Mouse (Mus musculus) inflammation-experienced regulatory T-cells, adult 6 months (primary cell): ENCODE measurements at regions not wholly inside any gene's neighbourhood (a gene's known extent, or its start where the extent isn't known, plus 50 kb on each side); places are given as distances from the start of the nearest gene placed in this dataset.
A peak's percentile ranks its signal among the peaks of the same experiment; 100 is the strongest.

Experiments
- ATAC-seq: one replicate; pipeline ENCODE4 v1.8.0; 2017

DNA sequence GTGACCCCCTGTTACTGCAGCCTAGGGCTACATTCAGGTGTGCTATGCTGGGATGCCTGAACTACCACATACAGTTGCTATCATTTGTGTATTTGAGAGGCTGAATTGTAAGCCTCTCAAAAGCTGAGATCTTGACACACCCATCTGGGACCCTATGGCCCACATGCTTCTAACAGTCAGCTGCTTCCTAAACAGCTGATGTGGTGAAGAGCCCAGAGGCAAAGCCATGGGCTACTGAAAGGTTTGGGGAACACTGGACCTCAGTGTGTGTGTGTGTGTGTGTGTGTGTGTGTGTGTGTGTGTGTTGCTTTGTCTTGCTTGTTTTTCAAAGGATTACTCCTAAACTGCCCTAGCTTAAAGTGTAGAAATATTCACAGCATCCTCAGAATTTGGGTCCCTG, 75.0 kb downstream of the Lbh start:
- no peak for ATAC-seq

DNA sequence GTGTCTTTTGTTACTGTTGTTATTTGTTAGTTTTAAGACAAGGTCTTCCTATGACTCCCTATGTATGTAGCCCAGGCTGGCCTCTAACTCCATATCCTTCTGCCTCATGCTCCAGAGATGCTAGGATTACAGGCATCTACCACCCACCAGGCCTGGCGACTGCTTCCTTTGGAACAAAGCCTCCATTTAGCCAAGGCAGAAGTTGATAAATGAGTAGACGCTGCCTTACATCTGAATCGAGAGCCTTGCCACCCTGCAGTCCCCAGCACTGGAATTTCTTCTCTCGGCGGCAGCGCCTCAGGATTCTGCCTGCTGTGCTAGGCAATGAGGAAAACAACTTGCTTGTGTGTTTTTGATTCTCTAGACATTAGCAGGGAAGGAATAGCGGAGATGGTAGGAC, 75.5 kb downstream of the Lbh start:
- ATAC-seq: no peak

DNA sequence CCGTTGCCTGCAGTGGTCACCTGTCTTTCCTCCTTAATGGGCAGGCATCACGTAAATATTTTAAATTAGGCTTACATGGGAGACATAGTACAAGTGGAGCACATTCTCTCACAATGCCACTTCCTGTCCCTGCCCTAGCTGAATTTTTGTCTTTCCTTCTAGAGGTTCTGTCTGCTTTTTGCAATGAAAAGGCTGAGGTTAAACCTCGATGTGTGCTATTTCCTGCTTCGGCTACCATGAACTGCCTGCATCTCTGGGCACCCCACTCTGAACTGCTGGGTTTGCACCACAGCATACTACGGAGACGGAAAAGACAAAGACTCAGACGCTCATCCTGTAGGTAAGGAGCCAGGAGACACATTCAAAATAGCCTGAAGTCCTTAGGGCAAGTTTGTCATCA, 78.4 kb downstream of the Lbh start:
- peak; percentile 91 for ATAC-seq

DNA sequence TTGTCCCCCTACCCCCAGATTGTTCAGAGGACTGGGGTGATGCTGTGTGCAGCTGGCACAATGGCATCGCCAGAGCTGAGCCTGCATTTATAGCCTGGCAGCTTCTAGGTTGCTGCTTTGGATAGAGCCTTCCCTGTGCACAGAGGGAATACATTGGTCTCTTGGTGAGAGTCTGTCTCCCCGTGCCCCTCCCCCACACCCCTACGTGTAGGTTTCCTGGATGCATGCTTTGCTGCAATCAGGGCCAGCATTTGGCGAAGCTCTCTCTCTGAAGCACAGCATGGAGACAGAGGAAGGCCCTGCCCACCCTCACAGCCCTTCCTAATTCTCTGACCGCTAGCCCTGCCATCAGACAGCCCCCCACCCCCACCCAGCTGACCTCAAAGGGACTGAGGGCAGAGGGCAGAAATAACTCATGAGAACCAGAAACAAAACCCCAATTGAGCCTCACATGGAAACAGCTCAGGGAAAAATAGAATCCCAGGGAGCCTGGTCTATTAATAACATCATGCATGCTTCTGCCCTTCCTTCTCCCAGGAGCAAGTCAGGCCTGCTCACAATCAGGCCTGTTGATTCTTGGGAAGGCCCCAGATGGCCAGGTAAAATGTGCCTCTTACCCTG, 79.3 kb downstream of the Lbh start:
- ATAC-seq: no peak

DNA sequence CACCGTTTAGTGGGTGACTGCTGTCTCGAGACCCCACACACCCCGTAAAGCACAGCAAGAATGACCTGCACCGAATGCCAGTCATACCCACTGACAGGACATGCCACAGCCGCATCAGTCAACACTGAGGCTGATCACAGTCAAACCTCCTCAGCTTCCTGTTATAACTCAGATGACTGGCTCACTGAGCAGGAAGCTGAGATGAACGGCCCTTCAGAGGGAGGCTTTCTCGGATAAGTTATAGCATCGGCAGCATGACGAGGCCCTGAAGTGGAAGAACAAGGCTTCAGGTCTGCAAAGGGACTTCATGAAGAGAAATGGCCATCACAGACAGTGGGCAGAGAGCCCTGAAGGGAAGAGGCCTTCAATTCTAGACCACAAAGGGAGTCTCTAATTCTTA, 87.0 kb downstream of the Lbh start:
- ATAC-seq: peak; percentile 88

DNA sequence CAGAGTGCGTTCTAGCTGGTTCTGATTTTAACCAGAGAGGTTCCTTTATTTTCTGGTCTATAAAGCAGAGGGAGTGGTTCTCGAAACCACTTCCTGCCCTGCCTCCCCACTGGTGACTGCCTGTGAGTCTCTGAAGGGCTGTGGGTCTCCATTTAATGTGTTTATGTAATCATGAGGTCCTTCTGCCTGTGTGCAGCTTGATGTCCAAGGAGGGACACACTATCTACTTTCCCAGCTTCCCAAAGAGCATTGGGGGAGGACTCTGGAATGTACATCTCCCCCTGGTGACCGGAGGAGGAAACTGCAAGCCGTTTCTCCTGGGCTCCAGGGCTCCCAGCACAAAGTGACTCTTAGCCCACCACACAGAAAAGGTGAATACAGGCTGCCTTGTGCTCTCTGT, 90.8 kb downstream of the Lbh start:
- peak; percentile 71 for ATAC-seq

DNA sequence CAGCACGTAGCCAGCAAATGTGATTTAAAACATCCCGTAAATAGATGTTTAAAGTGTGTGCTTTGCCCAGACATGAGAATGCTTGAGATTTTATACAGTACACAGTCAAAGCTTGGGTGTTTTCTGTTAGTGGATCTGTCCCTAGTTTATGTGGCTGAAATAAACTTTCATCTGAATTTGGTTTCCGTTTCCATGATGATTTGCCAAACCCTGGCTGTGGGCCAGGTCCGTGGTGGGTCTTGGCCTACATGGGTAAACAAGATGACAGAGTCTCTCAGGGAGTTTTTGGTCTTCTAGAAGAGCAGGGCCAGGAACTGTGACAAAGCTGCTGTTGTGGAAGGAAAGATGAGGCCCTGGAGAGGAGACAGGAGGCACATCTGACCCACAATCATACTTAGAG, 91.9 kb downstream of the Lbh start:
- ATAC-seq: peak; percentile 46

DNA sequence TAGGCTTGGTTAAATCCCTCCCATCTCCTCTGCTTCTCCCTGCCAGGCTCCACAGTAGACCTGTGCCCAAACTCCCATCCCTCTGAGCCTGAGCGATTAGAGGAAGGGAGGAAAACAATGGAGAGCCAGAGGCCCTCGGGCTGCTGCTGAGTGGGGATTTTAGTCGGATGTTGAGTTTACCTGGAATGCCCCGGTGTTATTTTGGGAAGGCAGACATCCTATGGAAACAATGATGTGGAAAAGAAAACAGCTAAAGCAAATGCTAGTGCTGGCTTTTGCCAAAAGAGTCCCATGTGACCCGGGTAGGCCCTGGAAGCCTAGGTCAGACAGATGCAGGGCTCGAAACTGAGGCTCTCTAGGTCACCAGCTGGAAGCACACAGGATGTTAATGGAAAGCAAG, 94.3 kb downstream of the Lbh start:
- ATAC-seq: no peak

DNA sequence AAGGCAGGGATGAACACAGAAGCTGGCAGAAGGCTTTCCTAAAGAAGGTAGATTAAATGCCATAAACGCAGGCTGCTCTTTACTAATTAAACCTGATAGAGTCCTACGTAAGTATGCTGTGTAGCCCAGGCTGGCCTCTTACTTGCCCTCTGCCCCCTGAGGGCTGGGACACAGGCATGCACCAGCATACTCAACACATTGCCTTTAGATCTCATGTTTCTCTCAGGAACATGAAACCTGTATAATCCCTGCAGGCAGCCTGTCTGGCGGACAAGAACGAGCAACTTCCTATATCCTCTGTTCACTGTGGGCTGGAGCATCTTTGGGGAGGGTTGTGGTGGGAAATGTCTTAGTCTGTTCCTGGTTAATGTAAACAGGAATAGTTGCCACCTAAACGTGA, 94.8 kb upstream of the Lclat1 start:
- ATAC-seq: no peak

DNA sequence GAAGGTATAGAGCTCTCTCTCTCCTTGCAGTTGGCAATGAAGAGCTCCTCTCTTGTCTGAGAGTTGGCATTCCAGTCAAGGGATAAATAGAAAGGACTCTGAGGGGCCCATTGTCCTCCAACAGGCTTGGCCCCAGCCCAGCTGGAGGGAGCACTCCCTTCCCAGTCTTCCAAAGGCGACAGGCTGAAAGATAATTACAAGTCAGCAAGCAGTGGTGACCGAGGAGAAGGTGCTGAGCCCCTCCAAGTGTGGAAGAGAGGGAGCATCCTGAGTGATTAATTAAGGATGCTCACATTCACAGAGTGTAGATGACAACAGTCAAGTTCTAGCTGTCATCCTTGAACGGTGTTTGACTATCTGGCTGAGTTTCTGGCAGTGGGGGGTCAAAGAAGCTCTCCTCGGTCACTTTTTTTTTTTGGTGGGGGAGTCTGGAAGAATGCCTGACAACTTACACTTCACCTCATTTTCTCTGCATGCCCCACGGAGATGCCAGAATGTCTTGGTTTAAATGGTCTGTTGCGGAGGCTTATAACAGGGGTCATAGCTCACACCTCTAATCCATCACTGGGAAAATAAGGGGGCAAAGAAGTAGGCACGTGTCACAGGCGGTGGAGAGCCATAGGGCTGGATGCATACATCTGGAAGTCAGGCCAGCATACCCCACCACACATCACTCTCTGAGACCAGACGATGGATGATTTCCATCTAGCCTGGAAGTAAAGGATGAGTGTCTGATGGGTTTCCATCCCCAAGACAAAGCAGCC, 93.5 kb upstream of the Lclat1 start:
- ATAC-seq: no peak

DNA sequence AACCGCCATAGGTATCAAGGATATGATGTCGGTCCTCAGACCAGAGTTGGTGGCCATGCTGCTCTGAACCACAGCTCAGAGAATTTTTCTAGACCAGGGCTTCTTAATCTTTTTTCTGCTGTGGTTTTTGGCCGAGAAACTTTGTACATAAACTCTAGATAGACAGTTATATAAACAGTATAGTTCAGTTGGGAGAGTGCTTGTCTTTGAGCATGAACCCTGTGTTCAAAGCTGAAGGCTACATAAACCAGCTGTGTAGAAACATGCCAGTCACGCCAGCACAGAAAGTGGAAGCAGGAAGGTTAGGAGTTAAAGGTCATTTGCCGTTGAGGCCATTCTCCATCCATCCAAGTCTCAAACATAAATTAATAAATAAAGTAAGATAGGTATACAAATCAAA, 90.6 kb upstream of the Lclat1 start:
- ATAC-seq: no peak

DNA sequence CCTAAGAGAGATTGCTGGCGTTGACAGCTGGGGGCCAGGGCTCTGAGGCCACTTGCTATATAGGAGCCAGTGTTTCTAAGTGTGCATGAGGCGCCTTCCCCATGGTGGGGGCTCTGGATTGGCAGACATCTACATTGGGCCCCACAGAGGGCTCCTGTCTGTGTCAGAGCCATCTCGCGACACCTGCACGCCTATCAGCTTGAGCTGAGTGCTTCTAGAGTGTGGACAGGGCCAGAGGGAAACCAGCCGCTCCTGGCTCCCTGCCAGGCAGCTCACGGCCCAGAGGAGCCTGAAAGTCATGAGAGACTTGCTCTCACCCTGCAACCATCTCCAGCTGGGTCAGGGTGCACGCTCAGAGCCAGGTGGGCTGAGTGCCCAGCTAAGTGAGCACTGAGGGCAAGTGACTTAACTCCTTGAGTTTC, 85.1 kb upstream of the Lclat1 start:
- no peak for ATAC-seq

DNA sequence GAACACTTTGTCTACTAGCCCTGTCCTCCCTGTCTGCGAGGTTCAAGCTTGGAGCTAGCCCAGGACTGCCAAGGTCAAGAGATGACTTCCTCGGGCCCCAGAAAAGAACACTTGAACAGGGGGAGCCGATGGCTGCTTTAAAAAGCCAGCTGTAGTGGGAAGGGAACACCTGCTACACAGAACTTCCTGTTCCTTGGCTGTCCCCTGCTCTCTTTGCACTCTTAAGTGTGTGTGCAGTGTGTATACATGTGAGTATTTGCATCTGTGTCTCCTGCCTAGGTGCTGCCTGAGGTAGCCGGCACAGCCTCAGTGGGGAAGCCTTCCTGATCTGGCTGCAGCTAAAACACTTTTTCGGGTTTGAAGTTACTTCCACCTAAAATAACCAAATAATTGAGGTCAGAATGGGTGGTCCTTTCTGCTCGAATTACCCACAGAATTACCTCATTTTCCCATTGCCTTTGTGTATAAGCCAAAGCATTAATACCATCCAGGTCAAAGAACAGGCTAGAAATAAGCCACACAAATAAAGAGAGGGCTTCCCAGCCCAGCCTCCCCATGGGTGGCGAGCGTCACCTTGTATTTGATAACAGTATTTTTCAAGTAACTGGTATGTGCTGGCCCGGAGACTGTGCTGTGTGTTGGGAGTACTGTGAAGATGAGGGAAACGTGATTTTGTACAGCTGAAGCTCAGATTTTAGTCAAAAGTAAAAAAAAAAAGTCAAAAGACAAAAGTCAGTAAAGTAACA, 84.2 kb upstream of the Lclat1 start:
- no peak for ATAC-seq

DNA sequence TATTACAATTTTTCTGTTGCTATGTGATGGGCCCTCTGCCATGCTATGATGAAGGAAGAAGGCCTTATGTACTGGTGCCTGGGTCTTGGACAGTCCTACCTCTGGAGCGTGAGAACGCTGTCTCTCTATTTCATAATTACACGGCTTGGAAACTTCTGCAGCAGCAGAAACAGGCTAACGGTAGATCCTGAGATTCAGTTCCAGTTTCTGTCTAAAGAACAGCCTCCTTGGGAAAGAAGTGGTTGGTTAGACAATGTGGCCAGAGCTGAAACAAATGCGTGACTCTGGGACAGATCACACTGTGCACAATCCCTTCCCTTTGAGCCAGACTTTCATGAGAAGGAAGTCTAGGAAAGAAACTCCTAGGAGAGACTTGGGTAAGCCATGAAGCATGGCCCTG, 80.7 kb upstream of the Lclat1 start:
- ATAC-seq: no peak

DNA sequence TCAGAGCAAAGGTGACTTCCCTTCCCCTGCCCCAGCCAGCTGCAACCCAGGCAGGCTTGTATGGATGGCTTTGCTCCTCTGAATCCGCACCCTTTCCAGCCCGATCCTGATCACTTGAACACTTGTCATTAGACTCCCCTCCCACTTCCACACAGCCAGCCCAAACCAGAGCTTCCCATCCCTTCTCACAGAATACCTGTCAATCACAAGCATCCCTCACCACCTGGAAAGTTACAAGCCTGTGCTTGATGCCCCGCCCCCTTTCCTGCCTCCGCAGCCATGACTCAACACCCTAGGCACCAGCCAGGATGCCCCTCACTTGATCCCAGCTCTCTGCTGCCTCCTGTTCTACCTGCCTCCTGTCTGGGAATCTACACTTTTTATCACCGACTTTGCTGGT, 76.0 kb upstream of the Lclat1 start:
- ATAC-seq: no peak

DNA sequence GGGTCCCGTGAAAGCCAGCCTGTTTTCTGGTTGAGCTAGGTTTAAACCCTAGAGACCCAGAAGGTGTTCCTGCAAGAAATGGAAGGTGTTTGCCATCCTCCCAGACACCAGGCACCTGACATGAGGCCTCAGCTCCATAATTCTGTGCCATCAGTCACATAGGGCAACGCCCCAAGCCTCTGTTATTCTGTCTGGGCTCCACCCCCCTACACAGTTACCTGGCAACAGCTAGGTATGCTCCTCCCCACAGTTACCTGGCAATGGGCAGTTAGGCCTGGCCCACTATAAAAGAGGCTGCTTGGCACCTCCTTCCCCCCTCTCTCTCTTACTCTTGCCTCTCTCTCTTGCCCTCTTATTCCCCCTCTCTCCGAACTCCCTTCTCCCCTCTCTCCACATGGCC, 75.5 kb upstream of the Lclat1 start:
- no peak for ATAC-seq

DNA sequence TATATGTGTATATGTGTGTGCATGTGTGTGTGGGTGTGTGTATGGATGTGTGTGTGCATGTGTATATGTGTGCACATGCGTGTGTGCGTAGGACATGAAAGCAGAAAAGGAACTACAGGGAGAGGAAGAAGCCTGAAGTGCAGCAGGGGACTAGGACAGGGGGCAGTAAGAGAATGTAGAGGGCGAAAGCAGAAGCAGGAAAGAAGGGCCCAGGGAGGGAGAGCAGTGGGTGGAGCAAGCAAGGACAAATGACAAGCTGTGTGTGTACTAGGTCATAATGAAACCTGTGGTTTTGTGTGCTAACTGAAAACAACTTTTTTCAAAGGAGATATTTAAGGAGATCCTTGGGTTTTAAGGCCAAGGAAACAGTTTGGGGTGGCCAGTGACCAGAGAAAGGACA, 73.4 kb upstream of the Lclat1 start:
- peak; percentile 83 for ATAC-seq

DNA sequence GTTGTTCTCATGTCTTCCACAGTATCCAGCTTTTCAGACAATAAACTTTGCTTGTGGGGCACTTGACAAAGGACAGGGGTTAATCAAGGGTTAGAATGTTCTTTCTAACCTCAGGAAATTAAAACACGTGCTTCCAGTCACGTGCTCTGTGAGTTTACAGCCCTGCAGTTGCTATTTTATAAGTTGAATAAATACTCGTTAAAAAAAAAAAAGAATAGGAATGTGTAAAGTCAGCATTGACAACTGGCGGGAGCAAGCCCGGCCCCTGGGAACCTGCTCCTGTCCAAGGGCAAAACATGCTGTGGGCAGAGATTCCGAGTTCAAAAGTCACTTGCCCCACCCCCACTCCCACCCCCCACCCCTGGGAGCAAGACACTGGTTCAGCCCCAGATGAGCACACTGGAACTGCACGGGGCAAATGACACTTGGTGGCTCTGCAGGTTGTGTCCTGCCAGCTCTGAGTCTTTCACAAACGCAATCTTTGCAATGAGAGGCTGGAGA, 72.8 kb upstream of the Lclat1 start:
- peak; percentile 30 for ATAC-seq

DNA sequence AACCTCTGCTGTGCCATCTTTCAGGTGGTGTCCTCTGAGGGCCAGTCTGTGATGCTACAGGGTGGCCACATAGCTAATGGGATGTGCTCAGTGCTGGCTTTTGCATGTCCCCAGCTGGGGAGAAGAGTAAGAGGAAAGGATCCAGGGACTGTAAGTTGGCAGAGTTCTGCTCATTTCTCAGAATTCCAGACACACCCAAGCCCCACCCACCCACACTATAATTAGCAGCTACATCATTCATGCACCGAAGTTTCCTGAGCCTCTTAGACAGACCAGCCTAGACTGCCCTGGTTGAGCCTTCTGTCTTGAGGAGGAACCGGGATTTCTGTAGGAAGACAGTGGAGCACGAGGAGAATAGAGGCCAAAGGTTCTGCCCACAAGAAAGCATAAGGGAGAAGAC, 70.9 kb upstream of the Lclat1 start:
- ATAC-seq: no peak

DNA sequence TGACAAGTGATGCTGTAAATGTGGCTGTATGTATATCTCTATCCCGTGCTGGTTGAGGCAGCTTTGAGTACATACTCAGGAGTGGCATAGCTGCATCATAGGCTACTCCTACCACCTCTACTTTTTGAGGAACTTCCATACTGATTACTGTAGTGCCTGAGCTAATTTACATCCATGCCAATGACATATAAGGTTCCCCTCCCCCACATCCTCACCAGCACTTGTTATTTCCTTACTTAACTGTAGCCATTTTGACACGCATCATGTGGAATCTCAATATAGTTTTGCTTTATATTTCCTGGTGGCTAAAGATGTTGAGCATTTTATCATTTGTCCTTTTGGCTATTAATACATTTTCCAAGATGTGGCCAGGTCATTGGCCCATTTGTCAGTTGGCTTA, 69.2 kb upstream of the Lclat1 start:
- no peak for ATAC-seq

DNA sequence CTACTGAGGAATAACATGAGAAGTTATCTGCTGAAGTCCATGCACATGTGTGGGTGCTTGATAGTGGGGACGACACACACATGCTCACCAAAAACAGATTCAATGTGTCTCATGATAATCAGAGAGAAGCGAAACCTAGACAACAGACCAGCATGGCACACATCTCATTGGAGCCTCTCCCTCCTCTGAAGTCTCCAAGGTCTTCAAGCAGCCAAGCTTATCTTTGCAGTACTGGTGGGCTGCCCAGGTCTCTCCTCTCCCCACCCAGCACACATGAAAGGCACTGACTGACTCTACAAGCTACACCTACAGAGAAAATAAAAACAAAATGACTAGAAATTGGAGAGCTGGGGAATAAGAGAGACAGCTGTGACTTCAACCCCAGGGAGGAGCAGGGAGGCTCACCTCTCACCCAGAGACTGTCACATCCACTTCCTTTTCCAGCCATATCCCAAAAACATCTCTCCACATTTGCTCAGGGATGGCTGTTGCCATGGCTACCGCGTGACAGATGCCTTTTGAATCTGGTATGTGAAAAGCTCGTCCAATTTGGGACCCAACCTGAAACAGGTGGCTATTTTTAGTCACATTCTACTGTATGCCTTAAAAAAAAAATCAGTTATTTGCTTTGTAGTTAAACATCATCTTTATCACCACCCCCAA, 62.7 kb upstream of the Lclat1 start:
- ATAC-seq: no peak

DNA sequence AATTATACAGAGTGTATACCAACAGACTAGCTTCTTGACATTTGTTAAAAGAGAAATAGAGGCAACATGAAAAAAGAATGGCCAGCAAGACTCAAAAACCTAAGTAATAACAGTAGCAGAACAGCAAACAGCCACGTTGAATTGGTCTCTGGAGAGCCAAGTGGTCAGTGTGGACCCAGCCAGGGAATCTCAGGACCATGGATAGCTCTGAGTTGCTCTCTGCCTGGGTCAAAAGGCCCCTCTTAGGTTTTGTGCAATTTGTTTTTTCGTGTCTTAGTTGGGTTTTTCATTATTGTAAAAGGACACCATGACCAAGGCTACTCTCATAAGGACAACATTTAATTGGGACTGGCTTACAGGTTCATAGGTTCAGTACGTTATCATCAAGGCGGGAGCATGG, 60.8 kb upstream of the Lclat1 start:
- ATAC-seq: no peak

DNA sequence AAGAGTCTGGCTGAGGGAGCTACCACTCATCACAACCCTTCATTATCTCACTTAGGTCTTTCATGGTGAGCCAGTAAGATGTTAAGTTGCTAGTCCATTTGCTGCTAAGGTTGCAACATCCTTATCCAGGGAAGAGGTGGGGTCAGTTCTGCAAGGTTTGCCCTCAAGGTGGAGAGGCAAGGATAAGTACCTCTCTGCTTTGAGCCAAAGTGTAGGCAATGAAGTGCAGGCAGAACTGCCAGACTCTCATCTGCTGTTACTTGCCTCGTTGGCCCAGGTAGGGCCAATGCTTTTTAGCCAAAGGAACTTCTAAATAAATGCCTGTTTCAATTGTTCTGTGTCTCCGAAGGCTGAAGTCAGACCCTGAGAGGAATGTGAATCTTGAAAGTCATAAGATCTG, 59.6 kb upstream of the Lclat1 start:
- ATAC-seq: no peak
